Mouse (Mus musculus) adrenal gland, adult 8-10 months (tissue): ENCODE measurements around the gene Stk16. TPM values are rescaled to one million over a fixed set of nuclear protein-coding genes. Genes with fewer than 3 reads are reported as not detected.
A peak's percentile ranks its signal among the peaks of the same experiment; 100 is the strongest.
"Not testable (repeated sequence)": the region's sequence is repeated elsewhere in the genome, so short reads cannot be mapped to it uniquely, and the experiment has no call there.

Experiments used
- DNase-seq: peaks from one replicate; pipeline ENCODE4 v3.0.0; 2022
- total RNA-seq, 4 experiments: library from RNA; stranded (reverse); gene quantifications; 2 replicates each; pipeline ENCODE4 v1.2.4; 2022

Stk16 gene
- total RNA-seq, 4 experiments from 2014 or later: 102 to 131 (median 120) TPM

- no peak for DNase-seq
These were observed 2.5 kb downstream of the Stk16 start for GRCm38 (mm10) chr1:75213096-75213495.

- no peak for DNase-seq
These were observed 3.8 kb downstream of the Stk16 start for GRCm38 (mm10) chr1:75214442-75214841.

- no peak for DNase-seq
These were observed 4.2 kb downstream of the Stk16 start for GRCm38 (mm10) chr1:75214886-75215285.

DNA sequence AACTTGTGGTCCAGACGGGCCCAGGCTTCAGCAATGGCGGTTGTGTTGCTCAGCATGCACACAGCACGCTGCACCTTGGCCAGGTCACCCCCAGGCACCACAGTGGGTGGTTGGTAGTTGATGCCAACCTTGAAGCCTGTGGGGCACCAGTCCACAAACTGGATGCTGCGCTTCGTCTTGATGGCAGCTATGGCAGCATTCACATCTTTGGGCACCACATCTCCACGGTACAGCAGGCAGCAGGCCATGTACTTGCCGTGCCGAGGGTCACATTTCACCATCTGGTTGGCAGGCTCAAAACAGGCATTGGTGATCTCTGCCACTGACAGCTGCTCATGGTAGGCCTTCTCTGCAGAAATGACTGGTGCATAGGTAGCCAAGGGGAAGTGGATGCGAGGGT is 5.1 kb downstream of the Stk16 start:
- no peak for DNase-seq

GRCm38 (mm10) chr1:75216797-75217585 is 6.4 kb downstream of the Stk16 start:
- no peak for DNase-seq

GRCm38 (mm10) chr1:75217893-75218226 is 7.2 kb downstream of the Stk16 start:
- DNase-seq: no peak

DNA sequence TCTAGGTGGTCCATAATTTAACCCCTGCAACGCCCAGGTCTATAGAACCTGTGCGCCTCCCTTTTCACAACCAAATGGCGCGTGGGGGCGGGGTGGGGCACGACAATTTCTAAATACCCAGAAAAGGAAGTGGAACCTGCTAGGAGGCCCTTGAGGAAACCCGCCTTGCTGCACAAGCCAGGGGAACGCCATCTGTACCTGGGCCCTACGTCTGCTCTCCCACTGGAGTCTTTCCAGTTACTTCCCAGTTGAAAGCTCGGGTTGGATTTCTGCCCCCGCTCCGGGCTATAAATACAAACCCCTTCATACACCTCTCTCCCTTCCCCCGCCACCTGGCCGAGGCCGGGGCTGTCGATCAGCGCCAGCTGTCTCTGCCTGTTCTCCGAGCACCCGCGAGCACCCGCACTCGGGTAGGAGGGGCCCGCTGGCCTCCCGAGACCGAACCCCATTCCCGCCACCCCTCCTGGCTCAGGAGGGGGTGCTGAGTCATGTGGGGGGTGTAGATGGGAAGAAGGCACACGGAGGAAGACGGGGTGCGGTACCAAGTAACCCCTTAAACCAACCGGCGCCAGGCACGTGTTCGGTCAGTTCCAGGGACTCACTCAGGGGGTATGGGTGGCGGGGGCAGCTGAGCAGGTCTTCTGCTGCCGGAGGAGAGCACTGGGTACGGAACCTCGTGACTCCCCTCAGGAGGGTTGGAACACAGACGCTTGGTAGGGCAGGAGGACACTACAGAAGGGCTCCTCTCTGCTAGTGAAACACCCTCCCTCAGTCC is 7.8 kb downstream of the Stk16 start:
- no peak for DNase-seq

GRCm38 (mm10) chr1:75219078-75219477 is 8.4 kb downstream of the Stk16 start:
- peak; percentile 81 for DNase-seq

GRCm38 (mm10) chr1:75219531-75219930 is 8.9 kb downstream of the Stk16 start, which contains the start of gene Tuba4a:
Gene Tuba4a (minus strand): TSS chr1:75219865.
- no peak for DNase-seq

GRCm38 (mm10) chr1:75221538-75221937 is 10.9 kb downstream of the Stk16 start:
- no peak for DNase-seq

- no peak for DNase-seq
These were observed 12.3 kb downstream of the Stk16 start for GRCm38 (mm10) chr1:75222926-75223325.

DNA sequence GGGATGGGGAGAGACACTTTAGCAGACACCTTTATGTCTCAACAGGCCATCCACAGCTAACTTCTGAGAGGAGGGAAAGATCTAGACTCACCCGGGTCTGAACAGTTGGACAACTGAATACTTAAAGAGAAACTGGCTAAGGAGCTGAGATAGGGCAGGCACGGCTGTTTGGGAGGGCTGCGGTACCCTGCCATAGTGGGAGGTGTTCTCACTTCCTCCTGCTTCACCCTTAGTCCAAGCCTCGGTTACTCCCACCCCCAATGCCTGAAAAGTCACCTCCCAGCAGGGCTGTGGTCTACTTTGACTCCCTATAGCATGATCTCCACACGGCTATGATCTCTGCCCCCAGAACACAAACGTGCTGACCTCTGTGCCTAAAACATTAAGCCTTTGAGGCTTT is 12.9 kb downstream of the Stk16 start:
- no peak for DNase-seq

DNA sequence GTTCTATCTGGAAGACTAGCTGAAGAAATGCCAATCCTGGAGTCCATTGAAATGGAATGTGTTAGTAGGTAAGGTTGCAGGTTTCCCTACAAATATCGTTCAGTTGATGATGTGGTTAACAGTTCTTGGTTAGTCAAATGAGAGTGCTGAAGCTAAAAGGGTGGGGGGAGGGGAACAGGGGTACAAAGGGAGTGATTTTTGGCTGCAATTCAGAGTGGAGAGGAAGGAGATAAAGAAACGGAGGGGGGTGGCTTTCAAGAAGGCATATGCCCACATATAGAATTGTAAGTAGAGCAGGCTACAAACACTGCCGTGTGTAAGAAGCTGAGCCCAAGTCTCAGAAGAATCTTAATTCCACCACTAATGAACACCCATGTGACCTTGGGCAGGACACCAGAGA is 14.8 kb downstream of the Stk16 start:
- no peak for DNase-seq

GRCm38 (mm10) chr1:75226138-75226537 is 15.5 kb downstream of the Stk16 start:
- no peak for DNase-seq

GRCm38 (mm10) chr1:75227653-75228052 is 17.0 kb downstream of the Stk16 start:
- DNase-seq: no peak

DNA sequence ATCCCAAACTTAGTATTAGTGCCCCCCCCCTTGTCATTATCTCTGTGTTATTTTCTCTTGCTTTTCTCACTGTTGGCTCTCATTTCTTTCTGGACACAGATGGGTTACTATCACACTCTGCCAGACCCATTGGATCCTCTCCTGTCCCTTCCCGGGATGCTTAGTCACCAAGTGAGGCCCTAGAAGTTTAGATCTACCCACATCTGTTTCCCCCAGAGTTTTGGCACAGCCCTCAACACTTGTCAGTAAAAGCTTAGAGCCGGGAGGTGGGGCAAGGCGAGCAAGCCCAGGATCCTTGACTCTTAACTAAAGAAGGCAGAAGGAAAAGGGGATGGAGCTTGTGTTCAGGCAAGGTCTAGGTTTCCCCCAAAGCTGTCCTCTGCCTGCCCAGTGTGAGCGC is 18.5 kb downstream of the Stk16 start:
- no peak for DNase-seq

- DNase-seq: no peak
These were observed 19.8 kb downstream of the Stk16 start for GRCm38 (mm10) chr1:75230335-75230994.

GRCm38 (mm10) chr1:75231224-75231623 is 20.6 kb downstream of the Stk16 start:
- DNase-seq: no peak

GRCm38 (mm10) chr1:75231664-75232152 is 21.1 kb downstream of the Stk16 start, which contains the start of gene A630095N17Rik:
Gene A630095N17Rik (minus strand): TSS chr1:75232102.
- no peak for DNase-seq

- DNase-seq: not testable (repeated sequence)
These were observed 21.9 kb downstream of the Stk16 start for GRCm38 (mm10) chr1:75232489-75232888.

DNA sequence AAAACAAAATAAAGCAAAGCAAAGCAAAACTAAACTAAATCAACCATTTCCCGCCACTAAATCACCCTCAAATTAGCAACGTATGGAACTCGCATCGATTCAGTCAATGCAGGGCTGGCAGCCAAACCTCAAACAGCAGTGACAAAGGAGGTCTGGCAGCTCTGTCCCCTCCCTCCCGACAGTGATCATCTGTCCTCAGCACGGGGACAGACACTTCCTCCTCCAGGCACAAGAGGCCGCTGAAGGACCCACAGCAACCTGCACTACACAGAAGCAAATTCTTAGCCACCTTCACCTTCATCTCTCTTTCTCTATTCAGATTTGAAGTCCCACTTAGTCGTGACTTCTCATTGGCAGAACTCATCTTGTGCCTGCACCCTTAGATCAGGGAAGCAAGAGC is 24.0 kb downstream of the Stk16 start:
- DNase-seq: no peak

GRCm38 (mm10) chr1:75236117-75237050 is 25.7 kb downstream of the Stk16 start, which contains the start of gene Dnajb2:
Gene Dnajb2 (plus strand): TSS chr1:75236406.
- peak; percentile 90 for DNase-seq
